Mouse (Mus musculus) intestine, embryonic 15.5 days (tissue): ENCODE measurements at regions not wholly inside any gene's neighbourhood (a gene's known extent, or its start where the extent isn't known, plus 50 kb on each side); places are given as distances from the start of the nearest gene placed in this dataset.

Experiments
- ATAC-seq: fragments of 200-750 bp; cut with Nextera tagmentation; 2 replicates; pipeline ENCODE4 v1.8.0; 2017; ENCODE audit warnings: moderate TSS enrichment, moderate library complexity
- H3K27ac ChIP-seq: fragments of 300-500 bp; sonication (generic); 2 replicates; pipeline ENCODE4 v1.5.1; 2015; ENCODE audit warnings: mild to moderate bottlenecking, inconsistent platforms
- H3K27me3 ChIP-seq: fragments of 300-500 bp; sonication (generic); replicated peaks from 2 replicates; pipeline ENCODE4 v1.6.1; 2015; ENCODE audit warnings: inconsistent platforms
- H3K36me3 ChIP-seq: fragments of 300-500 bp; sonication (generic); 2 replicates; pipeline ENCODE4 v1.6.1; 2015; ENCODE audit warnings: inconsistent platforms
- H3K4me1 ChIP-seq: fragments of 300-500 bp; sonication (generic); replicated peaks from 2 replicates; pipeline ENCODE4 v1.6.1; 2015; ENCODE audit warnings: inconsistent platforms
- H3K4me2 ChIP-seq: fragments of 300-500 bp; sonication (generic); replicated peaks from 2 replicates; pipeline ENCODE4 v1.6.1; 2015; ENCODE audit warnings: mild to moderate bottlenecking, inconsistent platforms
- H3K4me3 ChIP-seq: fragments of 300-500 bp; sonication (generic); replicated peaks from 2 replicates; pipeline ENCODE4 v1.5.1; 2015; ENCODE audit warnings: inconsistent platforms
- H3K9ac ChIP-seq: fragments of 300-500 bp; sonication (generic); 2 replicates; pipeline ENCODE4 v1.6.1; 2015; ENCODE audit warnings: inconsistent platforms
- H3K9me3 ChIP-seq: fragments of 300-500 bp; sonication (generic); 2 replicates; pipeline ENCODE4 v1.6.1; 2016; ENCODE audit warnings: inconsistent platforms
- WGBS: fragments of 180-500 bp; shearing (Covaris S2); methylation state at CpG from one replicate; pipeline ENCODE4 v1.1.7; 2015; 5-methylcytosine and 5-hydroxymethylcytosine counted together

DNA sequence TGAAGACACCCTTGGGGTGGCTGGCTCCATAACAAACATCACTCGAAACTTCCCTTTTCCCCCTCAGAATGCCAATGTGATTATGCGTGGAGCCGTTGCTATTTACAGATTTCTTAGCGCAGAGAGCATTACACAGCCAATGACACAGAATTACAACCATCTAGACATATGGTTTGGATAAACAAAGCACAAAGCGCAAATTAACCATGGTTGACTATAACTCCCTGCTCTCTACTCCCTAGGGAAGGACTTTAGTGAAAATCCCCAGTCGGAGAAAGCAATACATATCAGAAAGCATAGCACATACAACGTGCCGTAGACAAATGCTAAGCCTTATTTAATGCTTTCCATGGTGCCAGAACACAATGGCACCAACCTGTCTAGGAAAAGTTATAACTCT is 131.8 kb downstream of the Tshz3 start:
- Histone ChIP-seq H3K4me2 (no peak overlapping the region), H3K36me3 (no peaks in the 10 kb centered on the region), H3K4me3 (no peak overlapping the region), H3K27me3 (no peaks in the 10 kb centered on the region), H3K4me1 (no peaks in the 10 kb centered on the region), H3K9me3 (no peaks in the 10 kb centered on the region), H3K27ac (no peak overlapping the region), H3K9ac (no peak overlapping the region)
- no peak for ATAC-seq
- 62% methylated on average over 8 of the region's 8 CpGs for WGBS

- no peak overlapping the region for H3K4me2 ChIP-seq
- H3K36me3 ChIP-seq, result no peaks in the 10 kb centered on the region
- no peaks in the 10 kb centered on the region for H3K4me1 ChIP-seq
- no peaks in the 10 kb centered on the region for H3K27me3 ChIP-seq
- ATAC-seq, result no peak
- 76% methylated on average over 2 of the region's 2 CpGs for WGBS
- no peak overlapping the region for H3K27ac ChIP-seq
- no peak overlapping the region for H3K9ac ChIP-seq
- H3K4me3 ChIP-seq, result no peak overlapping the region
- no peaks in the 10 kb centered on the region for H3K9me3 ChIP-seq
These were observed 132.2 kb downstream of the Tshz3 start for GRCm38 (mm10) chr7:36830155-36830554.

DNA sequence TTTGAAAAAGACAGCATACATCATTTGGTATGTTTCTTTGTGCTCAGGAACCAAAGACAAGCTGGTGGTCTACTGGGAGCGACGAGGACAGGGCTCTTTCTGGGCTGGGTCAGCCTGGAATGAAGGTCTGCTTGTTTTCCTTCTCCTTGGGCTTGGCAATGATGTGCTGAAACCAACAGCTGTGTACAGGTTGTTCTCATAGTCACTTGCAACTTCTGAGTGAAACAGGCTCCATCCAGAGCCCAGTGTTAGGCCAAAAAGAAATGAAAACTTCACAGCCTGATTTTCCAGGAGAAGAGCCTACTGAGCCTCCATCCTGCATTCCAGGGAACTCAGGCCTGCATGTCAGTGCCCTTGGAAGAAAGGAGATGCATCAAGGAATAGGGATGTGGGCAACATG is 150.4 kb downstream of the Tshz3 start:
- Histone ChIP-seq H3K4me3 (no peak overlapping the region), H3K27me3 (no peaks in the 10 kb centered on the region), H3K27ac (no peak overlapping the region), H3K4me2 (no peak overlapping the region), H3K9ac (no peak overlapping the region), H3K36me3 (no peaks in the 10 kb centered on the region), H3K9me3 (no peaks in the 10 kb centered on the region), H3K4me1 (no peaks in the 10 kb centered on the region)
- 80% methylated on average over 2 of the region's 2 CpGs for WGBS
- ATAC-seq, result no peak

- Histone ChIP-seq H3K36me3 (no peaks in the 10 kb centered on the region), H3K27me3 (no peaks in the 10 kb centered on the region), H3K9me3 (no peaks in the 10 kb centered on the region), H3K27ac (no peak overlapping the region), H3K4me1 (no peaks in the 10 kb centered on the region), H3K9ac (no peak overlapping the region), H3K4me2 (no peak overlapping the region), H3K4me3 (no peak overlapping the region)
- WGBS, result 70% methylated on average over 4 of the region's 4 CpGs
- no peak for ATAC-seq
These were observed 153.5 kb downstream of the Tshz3 start for GRCm38 (mm10) chr7:36851275-36851889.

DNA sequence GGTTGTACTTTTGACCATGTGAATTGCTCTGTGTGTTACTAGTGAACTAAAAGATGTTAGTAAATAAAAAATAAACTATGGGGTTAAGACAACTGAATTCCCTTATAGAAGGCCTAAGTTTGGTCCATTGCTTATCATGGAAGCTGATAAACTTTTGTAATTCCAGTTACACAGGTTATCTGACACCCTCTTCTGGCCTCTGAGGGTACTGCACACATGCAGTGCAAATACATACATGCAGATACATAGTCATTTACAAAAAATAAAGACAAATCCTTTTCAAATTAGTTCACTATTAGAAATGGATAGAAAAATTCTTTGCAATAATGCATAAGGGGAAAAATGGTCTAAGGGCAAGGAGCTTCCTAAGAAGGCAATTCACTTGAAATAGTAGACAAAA is 156.4 kb downstream of the Tshz3 start:
- ATAC-seq, result no peak
- no peak overlapping the region for H3K4me3 ChIP-seq

GRCm38 (mm10) chr7:36859428-36859827 is 161.5 kb downstream of the Tshz3 start:
- H3K4me1 ChIP-seq, result no peaks in the 10 kb centered on the region
- no peak overlapping the region for H3K4me2 ChIP-seq
- no peaks in the 10 kb centered on the region for H3K27me3 ChIP-seq
- no peak overlapping the region for H3K4me3 ChIP-seq
- ATAC-seq, result no peak
- 83% methylated on average over 7 of the region's 7 CpGs for WGBS
- H3K9ac ChIP-seq, result no peak overlapping the region
- H3K27ac ChIP-seq, result no peak overlapping the region
- no peaks in the 10 kb centered on the region for H3K36me3 ChIP-seq
- H3K9me3 ChIP-seq, result no peaks in the 10 kb centered on the region

More for the DNA sequence above, 156.4 kb downstream of the Tshz3 start:
- Histone ChIP-seq H3K9me3 (no peaks in the 10 kb centered on the region), H3K27me3 (no peaks in the 10 kb centered on the region), H3K4me2 (no peak overlapping the region), H3K4me1 (no peaks in the 10 kb centered on the region), H3K27ac (no peak overlapping the region), H3K9ac (no peak overlapping the region), H3K36me3 (no peaks in the 10 kb centered on the region)

DNA sequence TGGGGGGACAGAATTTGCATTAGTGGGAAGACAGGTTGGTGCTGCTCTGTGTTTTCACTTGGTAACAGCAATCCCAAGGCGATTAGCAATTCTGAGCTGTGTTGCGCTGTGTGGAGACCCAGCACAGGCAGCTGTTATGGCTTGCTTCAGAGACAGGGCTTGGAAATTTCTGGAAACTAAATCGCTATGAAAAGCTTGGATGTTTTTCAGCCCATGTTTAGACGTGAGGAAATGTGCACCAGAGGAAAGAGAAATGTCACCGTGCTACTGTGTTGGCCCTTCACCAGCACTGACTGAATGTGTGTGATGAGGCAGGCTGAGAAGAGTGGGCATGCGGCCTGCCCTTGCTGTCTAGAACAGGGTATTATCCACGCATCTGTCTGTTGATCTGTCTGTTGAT is 164.6 kb downstream of the Tshz3 start:
- Histone ChIP-seq H3K4me3 (no peak overlapping the region), H3K4me1 (no peaks in the 10 kb centered on the region), H3K9me3 (no peaks in the 10 kb centered on the region), H3K9ac (no peak overlapping the region), H3K27me3 (no peaks in the 10 kb centered on the region), H3K27ac (no peak overlapping the region), H3K4me2 (no peak overlapping the region), H3K36me3 (no peaks in the 10 kb centered on the region)
- ATAC-seq, result no peak
- WGBS, result 84% methylated on average over 7 of the region's 7 CpGs

GRCm38 (mm10) chr7:36863745-36864144 is 165.8 kb downstream of the Tshz3 start:
- Histone ChIP-seq H3K9ac (no peak overlapping the region), H3K27me3 (no peaks in the 10 kb centered on the region), H3K27ac (no peak overlapping the region), H3K36me3 (no peaks in the 10 kb centered on the region), H3K4me2 (no peak overlapping the region), H3K9me3 (no peaks in the 10 kb centered on the region), H3K4me3 (no peak overlapping the region), H3K4me1 (no peaks in the 10 kb centered on the region)
- 88% methylated on average over 5 of the region's 5 CpGs for WGBS
- no peak for ATAC-seq

DNA sequence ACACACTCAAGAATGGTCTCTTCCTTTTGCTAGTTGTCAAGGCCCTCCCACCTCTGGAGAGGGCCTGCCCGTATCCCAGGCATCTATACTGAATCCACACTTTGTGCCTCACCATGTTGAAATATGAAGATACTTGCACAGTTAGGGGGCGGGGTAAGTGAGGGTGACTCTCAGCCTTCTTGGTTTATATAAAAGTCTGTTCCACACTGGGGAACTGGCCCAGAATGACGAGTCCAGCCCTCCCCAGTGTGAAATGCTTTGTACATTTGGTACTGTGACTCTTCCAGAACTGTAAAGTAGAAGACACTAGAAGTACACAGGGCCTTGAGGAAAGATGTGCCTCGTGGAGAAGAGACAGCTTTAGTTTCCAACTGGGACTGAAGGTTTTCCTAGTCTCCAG is 166.8 kb downstream of the Tshz3 start:
- Histone ChIP-seq H3K4me2 (no peak overlapping the region), H3K9me3 (no peaks in the 10 kb centered on the region), H3K4me1 (no peaks in the 10 kb centered on the region), H3K27me3 (no peaks in the 10 kb centered on the region), H3K27ac (no peak overlapping the region), H3K36me3 (no peaks in the 10 kb centered on the region), H3K4me3 (no peak overlapping the region), H3K9ac (no peak overlapping the region)
- 61% methylated on average over 4 of the region's 4 CpGs for WGBS
- ATAC-seq, result no peak

DNA sequence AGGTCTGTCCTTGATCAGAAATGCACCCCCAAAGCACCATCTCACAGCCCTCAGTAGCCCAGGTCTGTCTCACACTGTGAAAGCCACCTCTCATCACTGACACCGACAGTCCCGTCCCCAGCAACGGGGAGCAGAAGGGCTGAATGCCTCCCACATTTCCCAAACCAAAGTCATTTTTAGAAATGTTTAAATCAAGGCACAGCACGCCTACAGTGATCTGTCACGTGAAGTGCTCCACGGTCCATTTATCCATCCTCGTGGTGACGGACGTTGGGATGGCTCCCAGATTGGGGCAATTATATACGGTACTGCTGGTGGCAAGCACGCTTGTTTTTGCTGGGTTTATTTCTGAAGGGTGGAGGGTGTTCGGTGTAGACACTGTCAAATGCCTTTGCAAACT is 168.7 kb downstream of the Tshz3 start:
- Histone ChIP-seq H3K4me2 (no peak overlapping the region), H3K4me3 (no peak overlapping the region), H3K9ac (no peak overlapping the region), H3K27me3 (no peaks in the 10 kb centered on the region), H3K4me1 (no peaks in the 10 kb centered on the region), H3K9me3 (no peaks in the 10 kb centered on the region), H3K36me3 (no peaks in the 10 kb centered on the region), H3K27ac (no peak overlapping the region)
- WGBS, result 74% methylated on average over 12 of the region's 12 CpGs
- ATAC-seq, result no peak

- H3K27ac ChIP-seq, result no peak overlapping the region
- no peaks in the 10 kb centered on the region for H3K36me3 ChIP-seq
- WGBS, result 79% methylated on average over 5 of the region's 5 CpGs
- no peak for ATAC-seq
- no peak overlapping the region for H3K4me2 ChIP-seq
- H3K4me1 ChIP-seq, result 0 out of 2 replicates have a peak, but pooled peaks cover 3% of the 10 kb centered on the region
- no peak overlapping the region for H3K9ac ChIP-seq
- no peaks in the 10 kb centered on the region for H3K27me3 ChIP-seq
- H3K9me3 ChIP-seq, result no peaks in the 10 kb centered on the region
- no peak overlapping the region for H3K4me3 ChIP-seq
These were observed 176.1 kb downstream of the Tshz3 start for GRCm38 (mm10) chr7:36874004-36874403.

DNA sequence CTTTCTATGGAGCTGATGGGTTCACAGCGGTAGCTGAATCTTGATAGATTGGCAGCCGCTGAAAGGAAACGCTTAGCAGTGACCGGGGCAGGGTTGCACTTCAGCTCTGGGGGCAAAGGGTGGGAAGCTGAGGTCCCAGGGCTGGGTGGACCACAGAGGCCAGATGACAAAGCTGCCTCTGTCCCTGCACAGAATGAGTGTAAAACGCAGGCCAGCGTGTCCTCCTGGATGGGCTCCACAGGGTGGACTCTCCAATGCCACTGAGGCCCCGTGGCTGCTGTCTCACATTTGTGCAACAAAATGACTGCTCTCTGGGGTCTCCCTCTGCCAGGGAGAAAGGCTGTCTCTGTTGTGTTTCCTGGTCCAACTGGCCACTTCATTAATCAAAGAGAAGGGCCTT is 179.8 kb downstream of the Tshz3 start:
- no peak overlapping the region for H3K4me2 ChIP-seq
- WGBS, result 20% methylated on average over 7 of the region's 7 CpGs
- H3K9me3 ChIP-seq, result no peaks in the 10 kb centered on the region
- H3K27me3 ChIP-seq, result no peaks in the 10 kb centered on the region
- H3K4me1 ChIP-seq, result 0 out of 2 replicates have a peak, but pooled peaks cover 3% of the 10 kb centered on the region
- no peak overlapping the region for H3K9ac ChIP-seq
- H3K27ac ChIP-seq, result no peak overlapping the region
- H3K4me3 ChIP-seq, result no peak overlapping the region
- ATAC-seq, result no peak
- H3K36me3 ChIP-seq, result no peaks in the 10 kb centered on the region

GRCm38 (mm10) chr7:36892776-36893500 is 195.0 kb downstream of the Tshz3 start:
- ATAC-seq, result 0 out of 2 replicates have a peak, but pooled peaks have one; percentile 39
- H3K9ac ChIP-seq, result no peak overlapping the region
- H3K4me2 ChIP-seq, result no peak overlapping the region
- no peak overlapping the region for H3K4me3 ChIP-seq
- H3K9me3 ChIP-seq, result no peaks in the 10 kb centered on the region
- no peaks in the 10 kb centered on the region for H3K36me3 ChIP-seq
- H3K4me1 ChIP-seq, result peaks cover 8% of the 10 kb centered on the region; the same call in 1 of the 2 replicates
- no peak overlapping the region for H3K27ac ChIP-seq
- no peaks in the 10 kb centered on the region for H3K27me3 ChIP-seq
- 42% methylated on average over 18 of the region's 18 CpGs for WGBS
